ENCODE assay signal across 8 mouse cellular contexts in genomic region chr17:45642701-45643100, GRCm38 (mm10). TPM values are rescaled to one million over a fixed set of nuclear protein-coding genes. Genes with fewer than 3 reads are reported as not detected.
DNase-seq lines count a peak whose midpoint lies in the region; ATAC-seq and TF ChIP-seq lines count a peak whose summit lies in the region.

No protein-coding gene starts in this region.

- no peak for ATAC-seq in kidney, embryonic 15.5 days (replicated peaks; ENCODE audit: low FRiP score)
- no peak for ATAC-seq in hindbrain, embryonic 11.5 days (ENCODE audit: low FRiP score)

- no peaks in the 10 kb centered on the region for H3K9me3 ChIP-seq in kidney, embryonic 15.5 days (replicated peaks)
- no peaks in the 10 kb centered on the region for H3K9me3 ChIP-seq in hindbrain, embryonic 11.5 days (ENCODE audit: control insufficient read depth, low read length)

- peak; percentile 26 for DNase-seq in kidney, adult 11 months
- DNase-seq in adrenal gland, postnatal 4 days (ENCODE audit: low spot score in 2 of 2): peak; percentile 50 to 62
- peak; percentile 78 for DNase-seq in hindbrain, embryonic 11.5 days (ENCODE audit: low spot score)
- peak; percentile 61 to 64 for DNase-seq in left cerebral cortex, postnatal 25 days (ENCODE audit: low spot score in 2 of 2)

- H3K79me2 ChIP-seq in myocyte (ENCODE audit: control insufficient read depth, insufficient read depth): no peaks in the 10 kb centered on the region

- H3K4me3 ChIP-seq in kidney, embryonic 15.5 days (replicated peaks): no peak overlapping the region
- H3K4me3 ChIP-seq in embryonic fibroblast, embryonic 13.5 days (ENCODE audit: insufficient read depth, low read length): no peak overlapping the region
- no peak overlapping the region for H3K4me3 ChIP-seq in hindbrain, embryonic 11.5 days (ENCODE audit: low read depth, low read length)
- no peak overlapping the region for H3K4me3 ChIP-seq in myocyte
- peak overlapping the region; percentile 63 for H3K4me3 ChIP-seq in testis, adult 2 months (ENCODE audit: control insufficient read depth, low read depth, low read length)

- no peak overlapping the region for H3K27ac ChIP-seq in kidney, embryonic 15.5 days
- H3K27ac ChIP-seq in embryonic fibroblast, embryonic 13.5 days (ENCODE audit: insufficient read depth, low read length): no peak overlapping the region
- no peak overlapping the region for H3K27ac ChIP-seq in hindbrain, embryonic 11.5 days (ENCODE audit: low read depth, low read length)
- H3K27ac ChIP-seq in testis, adult 2 months (ENCODE audit: control insufficient read depth, insufficient read depth, low read depth, low read length): no peak overlapping the region

- H3ac ChIP-seq in myocyte (ENCODE audit: control insufficient read depth, insufficient read length): no peak overlapping the region

- 0 out of 2 replicates have a peak, but pooled peaks cover 5% of the 10 kb centered on the region for H3K4me1 ChIP-seq in kidney, embryonic 15.5 days
- H3K4me1 ChIP-seq in embryonic fibroblast, embryonic 13.5 days (ENCODE audit: control insufficient read depth, insufficient read depth, low read length): no peaks in the 10 kb centered on the region
- H3K4me1 ChIP-seq in hindbrain, embryonic 11.5 days (replicated peaks; ENCODE audit: control insufficient read depth, insufficient read depth, low read length): no peaks in the 10 kb centered on the region
- peaks cover 2% of the 10 kb centered on the region; the same call in 1 of the 2 replicates for H3K4me1 ChIP-seq in testis, adult 2 months (ENCODE audit: control insufficient read depth, insufficient read depth, low read length)

- TF ChIP-seq POLR2A in embryonic fibroblast, embryonic 13.5 days (IDR thresholded peaks at IDR 0.05; ENCODE audit: low read depth, low read length): no peak
- TF ChIP-seq POLR2A in myocyte (IDR thresholded peaks at IDR 0.05; ENCODE audit: insufficient read length, low read depth): no peak
- TF ChIP-seq POLR2A in testis, adult 2 months (IDR thresholded peaks at IDR 0.05; ENCODE audit: control insufficient read depth, low read depth, low read length): no peak

- H3K36me3 ChIP-seq in kidney, embryonic 15.5 days: no peaks in the 10 kb centered on the region
- H3K36me3 ChIP-seq in hindbrain, embryonic 11.5 days (ENCODE audit: control insufficient read depth, insufficient read depth, low read length): no peaks in the 10 kb centered on the region
- no peaks in the 10 kb centered on the region for H3K36me3 ChIP-seq in myocyte (ENCODE audit: control insufficient read depth, insufficient read depth)
- H3K36me3 ChIP-seq in testis, adult 2 months (ENCODE audit: control insufficient read depth, insufficient read depth, low read length): no peaks in the 10 kb centered on the region

- H3K4me2 ChIP-seq in kidney, embryonic 15.5 days: no peak overlapping the region
- no peak overlapping the region for H3K4me2 ChIP-seq in hindbrain, embryonic 11.5 days (replicated peaks; ENCODE audit: low read depth, low read length)
- H3K4me2 ChIP-seq in myocyte (ENCODE audit: low read depth): peak overlapping the region; percentile 48

- 23% methylated on average over 12 of the region's 12 CpGs for WGBS in kidney, embryonic 15.5 days
- WGBS in hindbrain, embryonic 11.5 days: 24% methylated on average over 12 of the region's 12 CpGs

- intact Hi-C loops in left cerebral cortex, postnatal 25 days (cut with DNase I): loop anchor here (2.0 to 5.0 kb wide), 2 partner anchors 60 to 165 kb away; partner anchors contain the start of gene Spats1

- H3K27me3 ChIP-seq in kidney, embryonic 15.5 days: no peaks in the 10 kb centered on the region
- no peaks in the 10 kb centered on the region for H3K27me3 ChIP-seq in hindbrain, embryonic 11.5 days (ENCODE audit: control insufficient read depth, insufficient read depth, low read length)
- H3K27me3 ChIP-seq in myocyte (ENCODE audit: control insufficient read depth, insufficient read depth, insufficient read length): no peaks in the 10 kb centered on the region
- no peaks in the 10 kb centered on the region for H3K27me3 ChIP-seq in testis, adult 2 months (ENCODE audit: control insufficient read depth, insufficient read depth, low read length)

- TF ChIP-seq CTCF in embryonic fibroblast, embryonic 13.5 days (IDR thresholded peaks at IDR 0.05; ENCODE audit: borderline replicate concordance, insufficient read depth, low read length): peak; percentile 65
- peak; percentile 77 for TF ChIP-seq CTCF in testis, adult 2 months (IDR thresholded peaks at IDR 0.05; ENCODE audit: control insufficient read depth, insufficient read depth, insufficient replicate concordance, low read depth, low read length)

- no peak overlapping the region for H3K9ac ChIP-seq in kidney, embryonic 15.5 days
- H3K9ac ChIP-seq in hindbrain, embryonic 11.5 days (ENCODE audit: low read depth, low read length): no peak overlapping the region

TF ChIP-seq in myocyte, 11 proteins besides CTCF, POLR2A, EP300 and RAD21:
- TF ChIP-seq MYOG (IDR thresholded peaks at IDR 0.05; ENCODE audit: control insufficient read depth in 1 of 3, insufficient read depth in 1 of 3, insufficient read length in 2 of 3, low read depth in 2 of 3) (peak in 1 of 3 experiments; percentile 26), TCF3 (IDR thresholded peaks at IDR 0.05; ENCODE audit: insufficient read length, low read depth) (no peak)
TF ChIP-seq in myocyte: peak in this region for 1.

RNA-seq across cellular contexts. Expression of gene Capn11, which starts 16.4 kb away (rescaled TPM):
- polyA plus RNA-seq in kidney, embryonic 15.5 days (2015; fragmentation: Nextera tagmentation; extraction: Ambion mirVana): 0.57 and 0.87 TPM in 2 replicates
- total RNA-seq in adrenal gland, postnatal 4 days (2021): 1 to 10 TPM in 1 of 2 experiments, not detected in 1; 2.2 TPM
- not detected in 2 replicates for polyA plus RNA-seq in embryonic fibroblast, embryonic 13.5 days (2011; ENCODE audit: insufficient read length, low read depth, missing spikeins)
- 0.79 and 1.0 TPM in 2 replicates for polyA plus RNA-seq in hindbrain, embryonic 11.5 days (2014; fragmentation: Nextera tagmentation; extraction: Ambion mirVana)
- total RNA-seq in left cerebral cortex, postnatal 25 days (2021): under 1 TPM; 0.18 to 0.21 TPM
- 0.38 TPM for polyA plus RNA-seq in myocyte (2012; fragmentation: generic; extraction: Trizol)
- polyA plus RNA-seq in testis, adult 2 months (2012; rRNA removed): 28.2 and 28.4 TPM in 2 replicates

RNA-seq across cellular contexts. Expression of gene Mymx, which starts 40.8 kb away (rescaled TPM):
- polyA plus RNA-seq in kidney, embryonic 15.5 days (2015; fragmentation: Nextera tagmentation; extraction: Ambion mirVana): 5.7 and 6.3 TPM in 2 replicates
- 1 to 10 TPM; 1.6 to 4.0 TPM for total RNA-seq in adrenal gland, postnatal 4 days (2021)
- polyA plus RNA-seq in embryonic fibroblast, embryonic 13.5 days (2011; ENCODE audit: insufficient read length, low read depth, missing spikeins): not detected in 2 replicates
- polyA plus RNA-seq in hindbrain, embryonic 11.5 days (2014; fragmentation: Nextera tagmentation; extraction: Ambion mirVana): 1.1 and 1.8 TPM in 2 replicates
- not detected for total RNA-seq in left cerebral cortex, postnatal 25 days (2021)
- polyA plus RNA-seq in myocyte (2012; fragmentation: generic; extraction: Trizol): 576 TPM
- polyA plus RNA-seq in testis, adult 2 months (2012; rRNA removed): 3.4 and 4.4 TPM in 2 replicates

RNA-seq across cellular contexts. Expression of gene Slc29a1, which starts 43.3 kb away (rescaled TPM):
- 100 and 102 TPM in 2 replicates for polyA plus RNA-seq in kidney, embryonic 15.5 days (2015; fragmentation: Nextera tagmentation; extraction: Ambion mirVana)
- total RNA-seq in adrenal gland, postnatal 4 days (2021): 100 to 1,000 TPM; 138 to 145 TPM
- 81.9 and 90.3 TPM in 2 replicates for polyA plus RNA-seq in embryonic fibroblast, embryonic 13.5 days (2011; ENCODE audit: insufficient read length, low read depth, missing spikeins)
- polyA plus RNA-seq in hindbrain, embryonic 11.5 days (2014; fragmentation: Nextera tagmentation; extraction: Ambion mirVana): 48.0 and 50.8 TPM in 2 replicates
- total RNA-seq in left cerebral cortex, postnatal 25 days (2021): 10 to 100 TPM; 16.8 to 18.8 TPM
- 913 TPM for polyA plus RNA-seq in myocyte (2012; fragmentation: generic; extraction: Trizol)
- polyA plus RNA-seq in testis, adult 2 months (2012; rRNA removed): 138 and 143 TPM in 2 replicates

RNA-seq across cellular contexts. Expression of gene Mrpl14, which starts 43.4 kb away (rescaled TPM):
- polyA plus RNA-seq in kidney, embryonic 15.5 days (2015; fragmentation: Nextera tagmentation; extraction: Ambion mirVana): 144 and 152 TPM in 2 replicates
- total RNA-seq in adrenal gland, postnatal 4 days (2021): 100 to 1,000 TPM in 1 of 2 experiments, 10 to 100 TPM in 1; 95.6 to 103 TPM
- polyA plus RNA-seq in embryonic fibroblast, embryonic 13.5 days (2011; ENCODE audit: insufficient read length, low read depth, missing spikeins): 38.9 and 39.0 TPM in 2 replicates
- 105 and 109 TPM in 2 replicates for polyA plus RNA-seq in hindbrain, embryonic 11.5 days (2014; fragmentation: Nextera tagmentation; extraction: Ambion mirVana)
- 10 to 100 TPM; 39.5 to 41.2 TPM for total RNA-seq in left cerebral cortex, postnatal 25 days (2021)
- 276 TPM for polyA plus RNA-seq in myocyte (2012; fragmentation: generic; extraction: Trizol)
- 15.4 and 18.8 TPM in 2 replicates for polyA plus RNA-seq in testis, adult 2 months (2012; rRNA removed)

RNA-seq across cellular contexts. Expression of gene Tmem63b, which starts 44.0 kb away (rescaled TPM):
- 35.3 and 39.4 TPM in 2 replicates for polyA plus RNA-seq in kidney, embryonic 15.5 days (2015; fragmentation: Nextera tagmentation; extraction: Ambion mirVana)
- total RNA-seq in adrenal gland, postnatal 4 days (2021): 10 to 100 TPM; 49.5 to 57.6 TPM
- polyA plus RNA-seq in embryonic fibroblast, embryonic 13.5 days (2011; ENCODE audit: insufficient read length, low read depth, missing spikeins): 42.8 and 54.0 TPM in 2 replicates
- 48.6 and 50.3 TPM in 2 replicates for polyA plus RNA-seq in hindbrain, embryonic 11.5 days (2014; fragmentation: Nextera tagmentation; extraction: Ambion mirVana)
- total RNA-seq in left cerebral cortex, postnatal 25 days (2021): 100 to 1,000 TPM; 178 to 186 TPM
- 58.4 TPM for polyA plus RNA-seq in myocyte (2012; fragmentation: generic; extraction: Trizol)
- 5.4 and 6.4 TPM in 2 replicates for polyA plus RNA-seq in testis, adult 2 months (2012; rRNA removed)

Comparison
In these comparisons a context has a peak if more than half of its experiments do, and no peak if none do; other contexts are left out.
1. DNase-seq: peak in every context shown above with its lines; median percentile 78 in hindbrain, embryonic 11.5 days; 62 in left cerebral cortex, postnatal 25 days; 56 in adrenal gland, postnatal 4 days; 26 in kidney, adult 11 months.
2. RNA of gene Capn11, which starts 16.4 kb away (polyA plus RNA-seq): 28.2 to 28.4 TPM in testis, adult 2 months; 0.57 to 0.87 TPM in kidney, embryonic 15.5 days, 0.79 to 1.0 TPM in hindbrain, embryonic 11.5 days, 0.38 TPM in myocyte (single experiment) and not detected in embryonic fibroblast, embryonic 13.5 days; every median in the first group is over 10 times any median in the second.
3. RNA of gene Mymx, which starts 40.8 kb away (polyA plus RNA-seq): 576 TPM in myocyte (single experiment); 5.7 to 6.3 TPM in kidney, embryonic 15.5 days, 3.4 to 4.4 TPM in testis, adult 2 months, 1.1 to 1.8 TPM in hindbrain, embryonic 11.5 days and not detected in embryonic fibroblast, embryonic 13.5 days; every median in the first group is over 10 times any median in the second.